Mouse (Mus musculus): ENCODE measurements at regions not wholly inside any gene's neighbourhood (a gene's known extent, or its start where the extent isn't known, plus 50 kb on each side); places are given as distances from the start of the nearest gene placed in this dataset.

GRCm38 (mm10) chr4:83979088-83979487 is 453.7 kb downstream of the Ccdc171 start:
- TF ChIP-seq CTCF (IDR thresholded peaks at IDR 0.05; ENCODE audit: extremely low read depth, insufficient read depth, low read length) (no peak), POLR2A (IDR thresholded peaks at IDR 0.05; ENCODE audit: extremely low read depth, insufficient read depth, low read length) (no peak)

Measured in cortical plate, adult 2 months (tissue).